Mouse (Mus musculus): ENCODE measurements at regions not wholly inside any gene's neighbourhood (a gene's known extent, or its start where the extent isn't known, plus 50 kb on each side); places are given as distances from the start of the nearest gene placed in this dataset.

GRCm38 (mm10) chr3:141140606-141141005, 71.5 kb downstream of the Pdha2 start:
- WGBS, result 84% methylated on average over 3 of the region's 3 CpGs
- no peaks in the 10 kb centered on the region for H3K4me1 ChIP-seq (ENCODE audit: control insufficient read depth, insufficient read depth, low read length)
- no peak overlapping the region for H3K9ac ChIP-seq (replicated peaks; ENCODE audit: low read length)
- no peaks in the 10 kb centered on the region for H3K9me3 ChIP-seq (replicated peaks; ENCODE audit: control insufficient read depth, low read length)
- no peak overlapping the region for H3K27ac ChIP-seq (replicated peaks; ENCODE audit: low read depth, low read length)
- H3K4me3 ChIP-seq (ENCODE audit: low read depth, low read length), result no peak overlapping the region
- H3K36me3 ChIP-seq (replicated peaks; ENCODE audit: control insufficient read depth, insufficient read depth, low read depth, low read length), result no peaks in the 10 kb centered on the region
- no peaks in the 10 kb centered on the region for H3K27me3 ChIP-seq (ENCODE audit: control insufficient read depth, insufficient read depth, low read length)
- ATAC-seq (replicated peaks; ENCODE audit: insufficient number of reproducible peaks, low FRiP score, low TSS enrichment, low read depth), result no peak
- no peak for DNase-seq (ENCODE audit: low spot score)
- no peak overlapping the region for H3K4me2 ChIP-seq (ENCODE audit: low read depth, low read length)

DNA sequence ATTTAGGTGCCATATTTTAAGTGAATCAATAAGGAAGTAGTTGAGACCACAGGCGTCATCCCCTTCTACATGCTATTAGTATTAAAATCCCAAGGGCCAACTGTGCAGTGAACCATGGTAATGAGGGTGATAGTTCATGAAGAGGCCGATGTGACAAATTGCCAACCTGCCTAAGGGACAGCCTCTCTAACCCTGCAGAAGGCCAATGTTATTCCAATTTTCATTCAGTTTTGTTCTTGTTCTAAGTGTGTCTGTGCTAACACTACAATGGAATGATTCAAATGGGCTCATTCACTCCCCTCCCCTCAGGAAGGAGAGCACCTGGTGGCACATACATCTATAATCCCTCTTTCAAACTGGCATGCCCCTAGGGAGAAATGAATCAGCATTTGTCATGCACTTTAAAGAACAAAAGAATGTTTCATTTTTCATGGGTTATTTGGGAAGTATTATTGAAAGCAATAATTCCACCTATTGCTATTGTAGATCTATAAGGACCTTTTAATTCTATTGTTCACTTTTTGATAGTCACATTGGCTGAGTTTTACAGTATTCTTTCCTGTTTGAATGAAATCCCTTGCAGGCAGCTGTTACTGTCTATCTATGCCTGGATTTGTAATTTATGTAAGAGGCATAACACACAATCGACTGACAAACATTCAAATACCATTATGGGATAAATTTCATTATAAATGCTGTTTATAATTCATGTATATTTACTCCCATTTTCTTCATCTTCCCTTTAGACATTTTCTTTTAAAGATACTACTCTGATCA, 99.6 kb downstream of the Pdha2 start:
- H3K9ac ChIP-seq (replicated peaks; ENCODE audit: low read length), result no peak overlapping the region
- H3K27ac ChIP-seq (replicated peaks; ENCODE audit: low read depth, low read length), result no peak overlapping the region
- no peak for DNase-seq (ENCODE audit: low spot score)
- ATAC-seq (replicated peaks; ENCODE audit: insufficient number of reproducible peaks, low FRiP score, low TSS enrichment, low read depth), result peak; percentile 48; the same call in 1 of the 2 replicates
- WGBS, result 35% methylated on average over 3 of the region's 3 CpGs
- H3K9me3 ChIP-seq (replicated peaks; ENCODE audit: control insufficient read depth, low read length), result no peaks in the 10 kb centered on the region
- no peaks in the 10 kb centered on the region for H3K27me3 ChIP-seq (ENCODE audit: control insufficient read depth, insufficient read depth, low read length)
- no peaks in the 10 kb centered on the region for H3K4me1 ChIP-seq (ENCODE audit: control insufficient read depth, insufficient read depth, low read length)
- H3K36me3 ChIP-seq (replicated peaks; ENCODE audit: control insufficient read depth, insufficient read depth, low read depth, low read length), result no peaks in the 10 kb centered on the region
- H3K4me3 ChIP-seq (ENCODE audit: low read depth, low read length), result no peak overlapping the region
- H3K4me2 ChIP-seq (ENCODE audit: low read depth, low read length), result no peak overlapping the region

GRCm38 (mm10) chr3:141111705-141112385, 100.3 kb downstream of the Pdha2 start:
- no peak for ATAC-seq (replicated peaks; ENCODE audit: insufficient number of reproducible peaks, low FRiP score, low TSS enrichment, low read depth)
- H3K27ac ChIP-seq (replicated peaks; ENCODE audit: low read depth, low read length), result no peak overlapping the region
- WGBS, result 79% methylated on average over 1 of the region's 1 CpGs

More at GRCm38 (mm10) chr3:141111705-141112385, 100.3 kb downstream of the Pdha2 start:
- Histone ChIP-seq H3K9me3 (replicated peaks; ENCODE audit: control insufficient read depth, low read length) (no peaks in the 10 kb centered on the region), H3K4me1 (ENCODE audit: control insufficient read depth, insufficient read depth, low read length) (no peaks in the 10 kb centered on the region), H3K27me3 (ENCODE audit: control insufficient read depth, insufficient read depth, low read length) (no peaks in the 10 kb centered on the region), H3K4me2 (ENCODE audit: low read depth, low read length) (no peak overlapping the region), H3K9ac (replicated peaks; ENCODE audit: low read length) (no peak overlapping the region), H3K36me3 (replicated peaks; ENCODE audit: control insufficient read depth, insufficient read depth, low read depth, low read length) (no peaks in the 10 kb centered on the region), H3K4me3 (ENCODE audit: low read depth, low read length) (no peak overlapping the region)
- DNase-seq (ENCODE audit: low spot score), result no peak
